Mouse (Mus musculus): Measurements from ENCODE around the gene Antxr1. TPM values are rescaled to one million over a fixed set of nuclear protein-coding genes. Genes with fewer than 3 reads are reported as not detected.

Gene Antxr1
- total RNA-seq, 2 experiments from 2014 or later = 14.2 to 15.2 TPM

- DNase-seq (ENCODE audit: low spot score in 2 of 2) = no peak
Measured at GRCm38 (mm10) chr6:87292911-87293851, 42.4 kb downstream of the Antxr1 start.

- no peak for DNase-seq (ENCODE audit: low spot score in 2 of 2)
Measured at GRCm38 (mm10) chr6:87287251-87287650, 48.4 kb downstream of the Antxr1 start.

GRCm38 (mm10) chr6:87285365-87285749 lies 50.3 kb downstream of the Antxr1 start:
- DNase-seq (ENCODE audit: low spot score in 2 of 2) = peak; percentile 23 to 54

- DNase-seq (ENCODE audit: low spot score in 2 of 2) = no peak
Measured at GRCm38 (mm10) chr6:87284716-87285364, 50.8 kb downstream of the Antxr1 start.

GRCm38 (mm10) chr6:87282346-87282781 lies 53.3 kb downstream of the Antxr1 start:
- DNase-seq (ENCODE audit: low spot score in 2 of 2) = no peak

GRCm38 (mm10) chr6:87281771-87282170 lies 53.9 kb downstream of the Antxr1 start:
- no peak for DNase-seq (ENCODE audit: low spot score in 2 of 2)

GRCm38 (mm10) chr6:87278151-87278550 lies 57.5 kb downstream of the Antxr1 start:
- no peak for DNase-seq (ENCODE audit: low spot score in 2 of 2)

GRCm38 (mm10) chr6:87277527-87277926 lies 58.1 kb downstream of the Antxr1 start:
- peak in 1 of 2 experiments; percentile 29 for DNase-seq (ENCODE audit: low spot score in 2 of 2)

GRCm38 (mm10) chr6:87276941-87277340 lies 58.7 kb downstream of the Antxr1 start:
- no peak for DNase-seq (ENCODE audit: low spot score in 2 of 2)

GRCm38 (mm10) chr6:87274779-87275178 lies 60.8 kb downstream of the Antxr1 start:
- no peak for DNase-seq (ENCODE audit: low spot score in 2 of 2)

- DNase-seq (ENCODE audit: low spot score in 2 of 2) = no peak
Measured at GRCm38 (mm10) chr6:87273791-87274190, 61.8 kb downstream of the Antxr1 start.

GRCm38 (mm10) chr6:87273141-87273540 lies 62.5 kb downstream of the Antxr1 start:
- DNase-seq (ENCODE audit: low spot score in 2 of 2) = no peak

- DNase-seq (ENCODE audit: low spot score in 2 of 2) = no peak
Measured at GRCm38 (mm10) chr6:87272202-87272601, 63.4 kb downstream of the Antxr1 start.

- DNase-seq (ENCODE audit: low spot score in 2 of 2) = peak in 1 of 2 experiments; percentile 28
Measured at GRCm38 (mm10) chr6:87270452-87270851, 65.2 kb downstream of the Antxr1 start.

- DNase-seq (ENCODE audit: low spot score in 2 of 2) = no peak
Measured at GRCm38 (mm10) chr6:87269950-87270349, 65.7 kb downstream of the Antxr1 start.

GRCm38 (mm10) chr6:87262666-87263065 lies 73.0 kb downstream of the Antxr1 start:
- no peak for DNase-seq (ENCODE audit: low spot score in 2 of 2)

GRCm38 (mm10) chr6:87258976-87259375 lies 76.6 kb downstream of the Antxr1 start:
- DNase-seq (ENCODE audit: low spot score in 2 of 2) = no peak

- peak; percentile 21 to 36 for DNase-seq (ENCODE audit: low spot score in 2 of 2)
Measured at GRCm38 (mm10) chr6:87257981-87258775, 77.4 kb downstream of the Antxr1 start.

GRCm38 (mm10) chr6:87257471-87257870 lies 78.2 kb downstream of the Antxr1 start:
- DNase-seq (ENCODE audit: low spot score in 2 of 2) = no peak

- DNase-seq (ENCODE audit: low spot score in 2 of 2) = no peak
Measured at GRCm38 (mm10) chr6:87255668-87256067, 80.0 kb downstream of the Antxr1 start.

GRCm38 (mm10) chr6:87254756-87255155 lies 80.9 kb downstream of the Antxr1 start:
- DNase-seq (ENCODE audit: low spot score in 2 of 2) = no peak

All from layer of hippocampus, postnatal 14 days (tissue).